ENCODE assay signal across 8 mouse cellular contexts in the genomic region with DNA sequence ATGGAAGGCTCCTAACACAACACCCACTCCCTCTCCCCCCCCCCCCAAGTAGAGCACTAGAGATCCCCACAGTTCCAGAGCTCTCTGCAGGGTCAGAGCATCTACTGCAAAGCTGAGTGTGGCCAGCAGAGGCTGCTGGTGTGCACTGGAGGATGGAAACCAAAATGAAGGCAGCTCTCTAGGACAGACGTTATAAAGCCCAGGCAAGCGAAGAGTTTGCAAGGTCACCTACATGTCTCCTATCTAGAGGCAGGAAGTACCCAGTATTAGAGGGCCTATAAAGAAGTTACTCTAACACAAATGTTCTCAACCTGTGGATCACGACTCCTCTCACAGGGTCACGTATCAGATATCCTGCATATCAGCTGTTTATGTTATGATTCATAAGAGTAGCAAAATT.
DNase-seq lines count a peak whose midpoint lies in the region; ATAC-seq and TF ChIP-seq lines count a peak whose summit lies in the region.

No protein-coding gene starts in this region.

- no peak for TF ChIP-seq EP300 in heart, postnatal 0 days (IDR thresholded peaks at IDR 0.05; ENCODE audit: low read depth)

- ATAC-seq in heart, postnatal 0 days (ENCODE audit: insufficient read depth, low read depth): peak; percentile 68
- ATAC-seq in lung, embryonic 15.5 days (ENCODE audit: borderline replicate concordance, extremely low read depth, low FRiP score, low TSS enrichment): peak; percentile 60; the same call in 1 of the 2 replicates
- ATAC-seq in erythroblast, adult 5-6 weeks (replicated peaks; ENCODE audit: low FRiP score, poor library complexity, severe bottlenecking): no peak

- peak; percentile 16 for DNase-seq in urinary bladder, postnatal 14 days (ENCODE audit: low spot score)
- no peak for DNase-seq in urinary bladder, postnatal 10 days (ENCODE audit: low spot score)
- DNase-seq in cerebellum, postnatal 14 days: peak; percentile 69 to 70
- DNase-seq in heart, postnatal 0 days (ENCODE audit: low spot score): peak; percentile 53
- DNase-seq in kidney, postnatal 14 days: peak; percentile 42
- peak; percentile 56 for DNase-seq in ovary, postnatal 36 days (ENCODE audit: low spot score)

- H3K27me3 ChIP-seq in heart, postnatal 0 days (ENCODE audit: control insufficient read depth, insufficient read depth, low read length): no peaks in the 10 kb centered on the region
- no peaks in the 10 kb centered on the region; the same call in 1 of the 2 replicates for H3K27me3 ChIP-seq in lung, embryonic 15.5 days

- H3K27ac ChIP-seq in heart, postnatal 0 days (ENCODE audit: low read depth): no peak overlapping the region
- H3K27ac ChIP-seq in lung, embryonic 15.5 days: no peak overlapping the region

- H3K9ac ChIP-seq in heart, postnatal 0 days (replicated peaks; ENCODE audit: low read depth, low read length): no peak overlapping the region
- no peak overlapping the region for H3K9ac ChIP-seq in lung, embryonic 15.5 days

- no peak overlapping the region for H3K4me2 ChIP-seq in heart, postnatal 0 days (ENCODE audit: low read depth, low read length)
- H3K4me2 ChIP-seq in lung, embryonic 15.5 days: no peak overlapping the region

- H3K36me3 ChIP-seq in heart, postnatal 0 days (replicated peaks; ENCODE audit: control insufficient read depth, insufficient read depth, low read length): no peaks in the 10 kb centered on the region
- no peaks in the 10 kb centered on the region for H3K36me3 ChIP-seq in lung, embryonic 15.5 days

- H3K9me3 ChIP-seq in heart, postnatal 0 days (replicated peaks; ENCODE audit: control insufficient read depth, low read length): no peaks in the 10 kb centered on the region
- H3K9me3 ChIP-seq in lung, embryonic 15.5 days: no peaks in the 10 kb centered on the region

- H3K4me1 ChIP-seq in heart, postnatal 0 days (ENCODE audit: control insufficient read depth, insufficient read depth): peaks cover 5% of the 10 kb centered on the region; the same call in 1 of the 2 replicates
- 0 out of 2 replicates have a peak, but pooled peaks cover 3% of the 10 kb centered on the region for H3K4me1 ChIP-seq in lung, embryonic 15.5 days

- WGBS in heart, postnatal 0 days: 47% methylated on average over 4 of the region's 4 CpGs
- 39% methylated on average over 4 of the region's 4 CpGs for WGBS in lung, embryonic 15.5 days

- no peak overlapping the region for H3K4me3 ChIP-seq in heart, postnatal 0 days (ENCODE audit: low read depth, low read length)
- no peak overlapping the region for H3K4me3 ChIP-seq in lung, embryonic 15.5 days

- TF ChIP-seq CTCF in heart, postnatal 0 days (IDR thresholded peaks at IDR 0.05; ENCODE audit: low read depth): peak; percentile 69
